In the genomic region with DNA sequence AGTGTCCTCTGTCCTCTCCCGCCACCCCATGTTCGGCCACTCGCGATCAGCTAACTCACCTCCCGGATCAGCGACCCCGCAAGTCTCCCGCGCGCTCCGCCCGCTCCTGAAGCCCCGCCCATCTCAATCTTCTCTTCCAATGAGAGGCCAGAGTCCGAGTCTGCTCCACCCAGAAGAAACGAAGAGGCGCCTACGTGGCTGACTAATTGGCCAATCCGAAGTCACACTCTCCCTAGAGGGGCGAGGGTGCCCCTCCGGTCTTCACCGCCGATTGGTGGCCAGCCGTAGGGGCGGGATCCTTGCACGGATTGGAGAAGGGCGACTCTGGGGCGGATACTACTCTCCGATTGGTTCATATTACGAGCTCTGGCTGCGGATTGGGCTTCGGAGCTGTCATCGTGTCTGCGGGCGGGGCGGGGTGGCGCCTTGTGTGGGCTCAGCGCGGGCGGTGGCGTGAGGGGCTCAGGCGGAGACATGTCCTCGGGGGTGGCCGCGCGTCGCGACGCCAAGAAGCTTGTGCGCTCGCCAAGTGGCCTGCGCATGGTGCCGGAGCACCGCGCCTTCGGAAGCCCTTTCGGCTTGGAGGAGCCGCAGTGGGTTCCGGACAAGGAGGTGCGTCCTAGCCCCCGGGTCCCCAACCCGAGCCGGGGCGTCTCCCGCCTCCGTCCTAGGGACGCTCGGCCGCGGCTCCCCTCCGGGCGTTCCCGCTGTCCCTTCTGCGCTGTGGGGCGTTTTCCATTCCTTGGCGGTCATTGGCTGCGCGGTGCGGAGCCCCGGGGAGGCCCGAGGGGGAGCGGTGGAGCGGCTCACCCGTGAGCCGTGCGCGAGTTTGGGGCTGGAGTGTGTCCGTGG, we compare ENCODE assay signal across 8 mouse cellular contexts. TPM values are rescaled to one million over a fixed set of nuclear protein-coding genes. Genes with fewer than 3 reads are reported as not detected.
DNase-seq lines count a peak whose midpoint lies in the region; ATAC-seq lines count a peak whose summit lies in the region.

Gene Xrcc3 (minus strand): TSS at position 108 of the 852 bp plus-strand sequence.
Gene Zfyve21 (plus strand): TSS at position 405 of the 852 bp plus-strand sequence.

- intact Hi-C loops in gastrocnemius, postnatal 14 days (cut with DNase I; ENCODE audit: low total_unique reads) = no loop called here
- intact Hi-C loops in left cerebral cortex, postnatal 10 days (cut with DNase I) = no loop called here

- ATAC-seq in inflammation-experienced regulatory T-cells, adult 6 months = peak; percentile 98
- ATAC-seq in megakaryocyte-erythroid progenitor cell, adult 5-6 weeks (replicated peaks; ENCODE audit: low FRiP score, low TSS enrichment, poor library complexity, severe bottlenecking) = peak; percentile 85

- DNase-seq in adrenal gland, adult (ENCODE audit: inconsistent age in 2 of 2, low spot score in 1 of 2) = peak; percentile 99
- peak; percentile 99 for DNase-seq in embryo, embryonic 10.5 days (ENCODE audit: low spot score)
- peak; percentile 98 for DNase-seq in gastrocnemius, postnatal 14 days
- DNase-seq in left cerebral cortex, postnatal 10 days (ENCODE audit: extremely low spot score in 1 of 2, low spot score in 2 of 2) = peak; percentile 99
- DNase-seq in right cerebral cortex, postnatal 25 days = peak; percentile 98
- DNase-seq in urinary bladder, postnatal 4 days (ENCODE audit: low spot score in 2 of 2) = peak; percentile 98

RNA-seq across cellular contexts. Expression of gene Xrcc3, which starts in this region (rescaled TPM):
- under 1 TPM; 0.53 to 0.86 TPM for total RNA-seq in gastrocnemius, postnatal 14 days (2021)
- 1 to 10 TPM; 2.8 to 5.2 (median 4.1) TPM for polyA plus RNA-seq in inflammation-experienced regulatory T-cells, adult 6 months (2017; shearing (Covaris generic))
- total RNA-seq in left cerebral cortex, postnatal 10 days (2021) = 1 to 10 TPM; 3.0 to 3.2 TPM
- total RNA-seq in megakaryocyte-erythroid progenitor cell, adult 5-6 weeks (2014; fragmentation: Nextera tagmentation) = 32.1 and 34.7 TPM in 2 replicates
- 6.7 and 11.2 TPM in 2 replicates for total RNA-seq in megakaryocyte-erythroid progenitor cell, adult 5-6 weeks (2017)

RNA-seq across cellular contexts. Expression of gene Zfyve21, which starts in this region (rescaled TPM):
- 10 to 100 TPM; 15.1 to 18.6 TPM for total RNA-seq in gastrocnemius, postnatal 14 days (2021)
- polyA plus RNA-seq in inflammation-experienced regulatory T-cells, adult 6 months (2017; shearing (Covaris generic)) = 1 to 10 TPM; 3.5 to 6.8 (median 4.5) TPM
- 10 to 100 TPM; 14.9 to 19.2 TPM for total RNA-seq in left cerebral cortex, postnatal 10 days (2021)
- 7.3 and 20.4 TPM in 2 replicates for total RNA-seq in megakaryocyte-erythroid progenitor cell, adult 5-6 weeks (2014; fragmentation: Nextera tagmentation)
- total RNA-seq in megakaryocyte-erythroid progenitor cell, adult 5-6 weeks (2017) = 5.4 and 9.6 TPM in 2 replicates

Comparison
In these comparisons a context has a peak if more than half of its experiments do, and no peak if none do; other contexts are left out.
1. Peak in every context shown above with its lines: DNase-seq and ATAC-seq.